In genomic region chr11:19007541-19008424, GRCm38 (mm10) we compare ENCODE assay signal across 8 mouse cellular contexts. TPM values are rescaled to one million over a fixed set of nuclear protein-coding genes. Genes with fewer than 3 reads are reported as not detected.
DNase-seq lines count a peak whose midpoint lies in the region; ATAC-seq and TF ChIP-seq lines count a peak whose summit lies in the region.

No protein-coding gene starts in this region.

- peak overlapping the region; percentile 74 for H3K9ac ChIP-seq in hindbrain, embryonic 12.5 days
- peak overlapping the region; percentile 79 for H3K9ac ChIP-seq in stomach, postnatal 0 days (ENCODE audit: low read length)

- peak overlapping the region; percentile 64 for H3K4me3 ChIP-seq in E14TG2a.4 (replicated peaks; ENCODE audit: low read length)
- peak overlapping the region; percentile 42 for H3K4me3 ChIP-seq in forebrain, embryonic 10.5 days
- peak overlapping the region; percentile 37 for H3K4me3 ChIP-seq in hindbrain, embryonic 12.5 days
- peak overlapping the region; percentile 47 for H3K4me3 ChIP-seq in stomach, postnatal 0 days (ENCODE audit: low read depth, low read length)

- peaks cover 63% of the 10 kb centered on the region for H3K27me3 ChIP-seq in E14TG2a.4 (ENCODE audit: insufficient read depth, low read length)
- peaks cover 82% of the 10 kb centered on the region for H3K27me3 ChIP-seq in forebrain, embryonic 10.5 days (ENCODE audit: poor library complexity, severe bottlenecking)
- H3K27me3 ChIP-seq in hindbrain, embryonic 12.5 days: no peaks in the 10 kb centered on the region
- H3K27me3 ChIP-seq in stomach, postnatal 0 days (ENCODE audit: control insufficient read depth, insufficient read depth, low read length): no peaks in the 10 kb centered on the region

- no peak for TF ChIP-seq CTCF in E14TG2a.4 (conservative IDR thresholded peaks at IDR 0.05; ENCODE audit: low read length)
- peak; percentile 44 for TF ChIP-seq CTCF in stomach, postnatal 0 days (IDR thresholded peaks at IDR 0.05; ENCODE audit: low read depth)

- no peaks in the 10 kb centered on the region for H3K9me3 ChIP-seq in E14TG2a.4 (ENCODE audit: low read length)
- H3K9me3 ChIP-seq in forebrain, embryonic 10.5 days: no peaks in the 10 kb centered on the region
- no peaks in the 10 kb centered on the region for H3K9me3 ChIP-seq in hindbrain, embryonic 12.5 days (replicated peaks)
- H3K9me3 ChIP-seq in stomach, postnatal 0 days (ENCODE audit: control insufficient read depth, low read length): no peaks in the 10 kb centered on the region

- WGBS in forebrain, embryonic 10.5 days: 4% methylated on average over 45 of the region's 45 CpGs
- 17% methylated on average over 45 of the region's 45 CpGs for WGBS in hindbrain, embryonic 12.5 days
- WGBS in stomach, postnatal 0 days: 26% methylated on average over 45 of the region's 45 CpGs

- DNase-seq in adrenal gland, postnatal 14 days: peak; percentile 73
- DNase-seq in forebrain, embryonic 10.5 days (ENCODE audit: extremely low spot score, low spot score): peak; percentile 48
- peak; percentile 56 for DNase-seq in lung, postnatal 10 days
- peak; percentile 31 for DNase-seq in stomach, postnatal 0 days (ENCODE audit: low spot score)
- DNase-seq in left cerebral cortex, adult 9 months (ENCODE audit: low spot score in 2 of 2): no peak
- no peak for DNase-seq in ovary, postnatal 14 days (ENCODE audit: low spot score)

- peak overlapping the region; percentile 85 for H3K4me2 ChIP-seq in hindbrain, embryonic 12.5 days (replicated peaks)
- peak overlapping the region; percentile 92 for H3K4me2 ChIP-seq in stomach, postnatal 0 days (replicated peaks; ENCODE audit: low read depth)

- no peaks in the 10 kb centered on the region for H3K36me3 ChIP-seq in E14TG2a.4 (ENCODE audit: insufficient read depth, low read length)
- no peaks in the 10 kb centered on the region; the same call in 1 of the 2 replicates for H3K36me3 ChIP-seq in forebrain, embryonic 10.5 days (replicated peaks)
- H3K36me3 ChIP-seq in hindbrain, embryonic 12.5 days: peaks cover 6% of the 10 kb centered on the region; the same call in 1 of the 2 replicates
- peaks cover 14% of the 10 kb centered on the region for H3K36me3 ChIP-seq in stomach, postnatal 0 days (ENCODE audit: control insufficient read depth, insufficient read depth, low read length)

- peaks cover 22% of the 10 kb centered on the region for H3K4me1 ChIP-seq in E14TG2a.4 (replicated peaks; ENCODE audit: low read depth, low read length)
- H3K4me1 ChIP-seq in forebrain, embryonic 10.5 days: peaks cover 63% of the 10 kb centered on the region
- H3K4me1 ChIP-seq in hindbrain, embryonic 12.5 days: peaks cover 48% of the 10 kb centered on the region
- no peaks in the 10 kb centered on the region for H3K4me1 ChIP-seq in stomach, postnatal 0 days (replicated peaks; ENCODE audit: control insufficient read depth, insufficient read depth)

- TF ChIP-seq EP300 in stomach, postnatal 0 days (optimal IDR thresholded peaks at IDR 0.05): no peak

- H3K27ac ChIP-seq in forebrain, embryonic 10.5 days: peak overlapping the region; percentile 44
- peak overlapping the region; percentile 88 for H3K27ac ChIP-seq in hindbrain, embryonic 12.5 days
- peak overlapping the region; percentile 94 for H3K27ac ChIP-seq in stomach, postnatal 0 days (replicated peaks)

- ATAC-seq in hindbrain, embryonic 12.5 days (ENCODE audit: low FRiP score): peak; percentile 39; the same call in 1 of the 2 replicates
- peak; percentile 49 for ATAC-seq in stomach, postnatal 0 days (ENCODE audit: low FRiP score, low TSS enrichment)

RNA-seq across cellular contexts. Expression of gene Meis1, which starts 11.0 kb away (rescaled TPM):
- 57.0 and 57.5 TPM in 2 replicates for total RNA-seq in adrenal gland, postnatal 14 days (2021)
- polyA plus RNA-seq in forebrain, embryonic 10.5 days (2016; fragmentation: Nextera tagmentation; extraction: Ambion mirVana): 36.1 and 39.6 TPM in 2 replicates
- polyA plus RNA-seq in hindbrain, embryonic 12.5 days (2016; fragmentation: Nextera tagmentation; extraction: Ambion mirVana): 173 and 204 TPM in 2 replicates
- 48.5 and 50.2 TPM in 2 replicates for polyA plus RNA-seq in stomach, postnatal 0 days (2015; fragmentation: Nextera tagmentation; extraction: Ambion mirVana)

Comparison
In these comparisons a context has a peak if more than half of its experiments do, and no peak if none do; other contexts are left out.
1. DNase-seq: peak in adrenal gland, postnatal 14 days (single experiment), forebrain, embryonic 10.5 days (single experiment), lung, postnatal 10 days (single experiment) and stomach, postnatal 0 days (single experiment); none in left cerebral cortex, adult 9 months (0 of 2) and ovary, postnatal 14 days (single experiment).
2. H3K27ac ChIP-seq: peak in every context shown above with its lines; median percentile 94 in stomach, postnatal 0 days; 88 in hindbrain, embryonic 12.5 days; 44 in forebrain, embryonic 10.5 days.
3. Peak in every context shown above with its lines, with median percentiles within 50 percentile points of each other: H3K4me3 ChIP-seq.